Mouse (Mus musculus) gastrocnemius, postnatal 14 days (tissue): ENCODE data around the gene Pyy. TPM values are rescaled to one million over a fixed set of nuclear protein-coding genes. Genes with fewer than 3 reads are reported as not detected.

ENCODE experiments used
- DNase-seq: peaks from one replicate; pipeline ENCODE4 v3.0.0; 2021; ENCODE audit warnings: mixed read lengths
- intact Hi-C: fragments of 180-260 bp; cut with DNase I; formaldehyde crosslinking; loops from one replicate; pipeline ENCODE4 v1.15.1; 2025; ENCODE audit warnings: low total_unique reads
- total RNA-seq, 2 experiments: library from RNA; stranded (reverse); gene quantifications; 2 replicates each; pipeline ENCODE4 v1.2.3; 2021

The Pyy gene
- total RNA-seq, 2 experiments from 2014 or later = not detected

DNA sequence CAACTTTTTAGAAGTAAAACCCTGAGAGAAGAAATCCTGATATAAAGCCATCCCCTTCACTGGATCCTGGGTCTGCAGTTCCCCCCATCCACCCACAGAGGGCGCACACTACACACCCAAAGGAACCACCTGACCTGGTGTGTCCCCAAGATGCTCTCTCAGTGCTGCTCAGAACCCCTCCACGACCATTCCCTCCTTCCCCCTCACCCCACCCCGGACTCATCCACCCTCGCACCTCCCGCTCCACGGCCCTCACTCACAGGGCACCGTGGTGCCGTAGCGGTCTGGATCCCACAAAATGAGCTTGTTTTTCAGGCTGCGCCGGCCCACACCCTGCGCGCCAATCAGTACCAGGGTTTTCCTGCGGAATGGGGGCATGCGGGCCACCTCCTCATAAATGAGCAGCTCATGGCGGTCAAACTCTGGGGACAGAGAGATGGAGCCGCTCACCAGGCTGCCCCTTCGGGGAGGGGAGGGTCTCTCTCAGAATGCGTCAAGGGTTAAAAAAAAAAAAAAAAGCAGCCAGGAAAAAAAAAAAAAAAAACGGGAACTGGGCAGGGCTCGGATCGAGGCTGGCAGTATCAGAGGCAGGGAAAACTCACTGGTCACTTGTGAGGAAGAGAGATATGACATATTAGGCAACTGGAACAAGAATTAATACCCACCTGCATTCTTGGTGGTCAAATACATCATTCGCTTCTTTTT lies 46.2 kb downstream of the Pyy start:
- intact Hi-C loops = loop anchor here (2.0 to 5.0 kb wide), 2 partner anchors 27 to 76 kb away; partner anchors contain the start of gene Mpp2
- DNase-seq = peak; percentile 74

Other genes with a start within 250 kb of the Pyy start
- gene Meox1, start 213.5 kb downstream of the Pyy start, total RNA-seq = 10 to 100 TPM in 1 of 2 experiments, 1 to 10 TPM in 1; 8.6 to 10.8 TPM
- not detected for gene Sost, start 140.8 kb downstream of the Pyy start, total RNA-seq
- gene Cfap97d1, start 123.6 kb downstream of the Pyy start, total RNA-seq = not detected
- 100 to 1,000 TPM; 140 to 151 TPM for gene Dusp3, start 120.8 kb downstream of the Pyy start, total RNA-seq
- 10 to 100 TPM; 40.6 to 47.1 TPM for gene Mpp3, start 79.4 kb downstream of the Pyy start, total RNA-seq
- gene Cd300lg, start 66.3 kb downstream of the Pyy start, total RNA-seq = 10 to 100 TPM; 20.2 to 28.6 TPM
- 1 to 10 TPM in 1 of 2 experiments, under 1 TPM in 1; 0.92 to 1.6 TPM for gene Mpp2, start 19.3 kb downstream of the Pyy start, total RNA-seq
- not detected for gene Ppy, start 6.5 kb downstream of the Pyy start, total RNA-seq
- not detected for gene Nags, start 37.7 kb upstream of the Pyy start, total RNA-seq
- gene Tmem101, start 48.6 kb upstream of the Pyy start, total RNA-seq = 10 to 100 TPM; 15.1 to 16.5 TPM
- 10 to 100 TPM; 69.9 to 76.0 TPM for gene Lsm12, start 77.5 kb upstream of the Pyy start, total RNA-seq
- 10 to 100 TPM; 36.1 to 36.2 TPM for gene G6pc3, start 81.8 kb upstream of the Pyy start, total RNA-seq
- gene Hdac5, start 122.3 kb upstream of the Pyy start, total RNA-seq = 10 to 100 TPM; 59.5 to 65.6 TPM
- gene BC030867, start 141.1 kb upstream of the Pyy start, total RNA-seq = under 1 TPM; 0.11 to 0.47 TPM
- gene Asb16, start 160.9 kb upstream of the Pyy start, total RNA-seq = 10 to 100 TPM; 58.9 to 61.2 TPM
- 10 to 100 TPM; 14.8 to 14.9 TPM for gene Tmub2, start 177.1 kb upstream of the Pyy start, total RNA-seq
- gene Atxn7l3, start 188.8 kb upstream of the Pyy start, total RNA-seq = 10 to 100 TPM; 15.9 to 17.5 TPM
- gene Ubtf, start 211.9 kb upstream of the Pyy start, total RNA-seq = 10 to 100 TPM; 38.2 to 45.5 TPM